Mouse (Mus musculus) testis, adult 2 months (tissue): ENCODE measurements at regions not wholly inside any gene's neighbourhood (a gene's known extent, or its start where the extent isn't known, plus 50 kb on each side); places are given as distances from the start of the nearest gene placed in this dataset.

Experiments
- CTCF ChIP-seq: fragments of 200-500 bp; IDR thresholded peaks from 2 replicates; pipeline ENCODE4 v1.5.1; 2012; ENCODE audit warnings: low read depth, mild to moderate bottlenecking, inconsistent platforms, low read length, moderate library complexity; ENCODE audit not compliant: control insufficient read depth, insufficient read depth, insufficient replicate concordance
- POLR2A ChIP-seq: fragments of 200-500 bp; IDR thresholded peaks from 2 replicates; pipeline ENCODE4 v1.6.1; 2012; ENCODE audit warnings: low read depth, mild to moderate bottlenecking, inconsistent platforms, low read length, moderate library complexity; ENCODE audit not compliant: control insufficient read depth

GRCm38 (mm10) chr13:71532796-71533351 is 430.6 kb downstream of the Irx1 start:
- TF ChIP-seq CTCF (no peak), POLR2A (no peak)
